Mouse (Mus musculus): Measurements from ENCODE around the gene Epb41l4b. TPM values are rescaled to one million over a fixed set of nuclear protein-coding genes. Genes with fewer than 3 reads are reported as not detected.

Epb41l4b gene
- polyA plus RNA-seq, 1 experiment from 2014 or later, result 3.8 TPM

- Histone ChIP-seq H3K4me1 (ENCODE audit: control insufficient read depth, insufficient read depth, low read length) (peaks cover 3% of the 10 kb centered on the region; the same call in 1 of the 2 replicates), H3K4me3 (replicated peaks; ENCODE audit: low read depth, low read length) (no peak overlapping the region), H3K27me3 (ENCODE audit: control insufficient read depth, insufficient read depth, low read length) (no peaks in the 10 kb centered on the region), H3K27ac (replicated peaks; ENCODE audit: low read depth, low read length) (no peak overlapping the region), H3K4me2 (ENCODE audit: low read length) (no peak overlapping the region), H3K36me3 (ENCODE audit: control insufficient read depth, insufficient read depth, low read length) (no peaks in the 10 kb centered on the region), H3K9me3 (ENCODE audit: control insufficient read depth, low read length) (no peaks in the 10 kb centered on the region), H3K9ac (replicated peaks; ENCODE audit: low read length) (no peak overlapping the region)
- WGBS, result 25% methylated on average over 10 of the region's 10 CpGs
- no peak; the same call in 1 of the 2 replicates for ATAC-seq (ENCODE audit: low FRiP score, low TSS enrichment)
- DNase-seq, result peak; percentile 25
Measured at GRCm38 (mm10) chr4:57162789-57163722, 19.8 kb upstream of the Epb41l4b start.

GRCm38 (mm10) chr4:57160571-57160970 lies 17.3 kb upstream of the Epb41l4b start:
- DNase-seq (no peak), ATAC-seq (ENCODE audit: low FRiP score, low TSS enrichment) (no peak)
- Histone ChIP-seq H3K27ac (replicated peaks; ENCODE audit: low read depth, low read length) (no peak overlapping the region), H3K27me3 (ENCODE audit: control insufficient read depth, insufficient read depth, low read length) (no peaks in the 10 kb centered on the region), H3K9ac (replicated peaks; ENCODE audit: low read length) (no peak overlapping the region), H3K4me2 (ENCODE audit: low read length) (no peak overlapping the region), H3K9me3 (ENCODE audit: control insufficient read depth, low read length) (no peaks in the 10 kb centered on the region), H3K4me3 (replicated peaks; ENCODE audit: low read depth, low read length) (no peak overlapping the region), H3K36me3 (ENCODE audit: control insufficient read depth, insufficient read depth, low read length) (no peaks in the 10 kb centered on the region), H3K4me1 (ENCODE audit: control insufficient read depth, insufficient read depth, low read length) (peaks cover 3% of the 10 kb centered on the region; the same call in 1 of the 2 replicates)
- 82% methylated on average over 7 of the region's 7 CpGs for WGBS

- ATAC-seq (ENCODE audit: low FRiP score, low TSS enrichment), result no peak
- 89% methylated on average over 8 of the region's 8 CpGs for WGBS
- no peak for DNase-seq
Measured at GRCm38 (mm10) chr4:57156549-57157169, 13.4 kb upstream of the Epb41l4b start.

GRCm38 (mm10) chr4:57153838-57154237 lies 10.6 kb upstream of the Epb41l4b start:
- no peak overlapping the region for H3K27ac ChIP-seq (replicated peaks; ENCODE audit: low read depth, low read length)
- 43% methylated on average over 8 of the region's 8 CpGs for WGBS
- H3K36me3 ChIP-seq (ENCODE audit: control insufficient read depth, insufficient read depth, low read length), result no peaks in the 10 kb centered on the region
- H3K4me1 ChIP-seq (ENCODE audit: control insufficient read depth, insufficient read depth, low read length), result peaks cover 8% of the 10 kb centered on the region; the same call in 1 of the 2 replicates
- no peak overlapping the region for H3K9ac ChIP-seq (replicated peaks; ENCODE audit: low read length)
- H3K27me3 ChIP-seq (ENCODE audit: control insufficient read depth, insufficient read depth, low read length), result no peaks in the 10 kb centered on the region
- H3K4me2 ChIP-seq (ENCODE audit: low read length), result no peak overlapping the region
- no peaks in the 10 kb centered on the region for H3K9me3 ChIP-seq (ENCODE audit: control insufficient read depth, low read length)
- DNase-seq, result no peak
- H3K4me3 ChIP-seq (replicated peaks; ENCODE audit: low read depth, low read length), result no peak overlapping the region
- ATAC-seq (ENCODE audit: low FRiP score, low TSS enrichment), result no peak

More at GRCm38 (mm10) chr4:57156549-57157169, 13.4 kb upstream of the Epb41l4b start:
- H3K9me3 ChIP-seq (ENCODE audit: control insufficient read depth, low read length), result no peaks in the 10 kb centered on the region
- no peaks in the 10 kb centered on the region for H3K36me3 ChIP-seq (ENCODE audit: control insufficient read depth, insufficient read depth, low read length)
- H3K9ac ChIP-seq (replicated peaks; ENCODE audit: low read length), result no peak overlapping the region
- no peak overlapping the region for H3K4me2 ChIP-seq (ENCODE audit: low read length)
- no peaks in the 10 kb centered on the region for H3K27me3 ChIP-seq (ENCODE audit: control insufficient read depth, insufficient read depth, low read length)
- no peak overlapping the region for H3K27ac ChIP-seq (replicated peaks; ENCODE audit: low read depth, low read length)
- H3K4me3 ChIP-seq (replicated peaks; ENCODE audit: low read depth, low read length), result no peak overlapping the region
- H3K4me1 ChIP-seq (ENCODE audit: control insufficient read depth, insufficient read depth, low read length), result peaks cover 8% of the 10 kb centered on the region; the same call in 1 of the 2 replicates

GRCm38 (mm10) chr4:57153068-57153835 lies 10.0 kb upstream of the Epb41l4b start:
- ATAC-seq (ENCODE audit: low FRiP score, low TSS enrichment) (no peak), DNase-seq (peak; percentile 31)
- Histone ChIP-seq H3K27me3 (ENCODE audit: control insufficient read depth, insufficient read depth, low read length) (no peaks in the 10 kb centered on the region), H3K4me2 (ENCODE audit: low read length) (no peak overlapping the region), H3K9me3 (ENCODE audit: control insufficient read depth, low read length) (no peaks in the 10 kb centered on the region), H3K36me3 (ENCODE audit: control insufficient read depth, insufficient read depth, low read length) (no peaks in the 10 kb centered on the region), H3K4me3 (replicated peaks; ENCODE audit: low read depth, low read length) (no peak overlapping the region), H3K27ac (replicated peaks; ENCODE audit: low read depth, low read length) (no peak overlapping the region), H3K9ac (replicated peaks; ENCODE audit: low read length) (no peak overlapping the region), H3K4me1 (ENCODE audit: control insufficient read depth, insufficient read depth, low read length) (peaks cover 8% of the 10 kb centered on the region; the same call in 1 of the 2 replicates)
- 6% methylated on average over 9 of the region's 9 CpGs for WGBS

- Histone ChIP-seq H3K36me3 (ENCODE audit: control insufficient read depth, insufficient read depth, low read length) (no peaks in the 10 kb centered on the region), H3K9me3 (ENCODE audit: control insufficient read depth, low read length) (no peaks in the 10 kb centered on the region), H3K27ac (replicated peaks; ENCODE audit: low read depth, low read length) (no peak overlapping the region), H3K9ac (replicated peaks; ENCODE audit: low read length) (no peak overlapping the region), H3K4me1 (ENCODE audit: control insufficient read depth, insufficient read depth, low read length) (no peaks in the 10 kb centered on the region), H3K4me2 (ENCODE audit: low read length) (no peak overlapping the region), H3K4me3 (replicated peaks; ENCODE audit: low read depth, low read length) (no peak overlapping the region), H3K27me3 (ENCODE audit: control insufficient read depth, insufficient read depth, low read length) (0 out of 2 replicates have a peak, but pooled peaks cover 8% of the 10 kb centered on the region)
- DNase-seq, result no peak
- WGBS, result 60% methylated on average over 3 of the region's 3 CpGs
- no peak for ATAC-seq (ENCODE audit: low FRiP score, low TSS enrichment)
Measured at GRCm38 (mm10) chr4:57148182-57148581, 4.9 kb upstream of the Epb41l4b start.

GRCm38 (mm10) chr4:57142374-57143025 lies 737 bp downstream of the Epb41l4b start:
- 1% methylated on average over 40 of the region's 43 CpGs for WGBS
- H3K27me3 ChIP-seq (ENCODE audit: control insufficient read depth, insufficient read depth, low read length), result peaks cover 19% of the 10 kb centered on the region
- ATAC-seq (ENCODE audit: low FRiP score, low TSS enrichment) (peak; percentile 55), DNase-seq (peak; percentile 64)
- peak overlapping the region; percentile 85 for H3K4me2 ChIP-seq (ENCODE audit: low read length)
- peak overlapping the region; percentile 71 for H3K27ac ChIP-seq (replicated peaks; ENCODE audit: low read depth, low read length)
- peak overlapping the region; percentile 79 for H3K9ac ChIP-seq (replicated peaks; ENCODE audit: low read length)
- H3K36me3 ChIP-seq (ENCODE audit: control insufficient read depth, insufficient read depth, low read length), result no peaks in the 10 kb centered on the region
- peak overlapping the region; percentile 54 for H3K4me3 ChIP-seq (replicated peaks; ENCODE audit: low read depth, low read length)
- no peaks in the 10 kb centered on the region for H3K9me3 ChIP-seq (ENCODE audit: control insufficient read depth, low read length)
- peaks cover 7% of the 10 kb centered on the region; the same call in 1 of the 2 replicates for H3K4me1 ChIP-seq (ENCODE audit: control insufficient read depth, insufficient read depth, low read length)

GRCm38 (mm10) chr4:57141908-57142361 lies 1.3 kb downstream of the Epb41l4b start:
- Histone ChIP-seq H3K4me3 (replicated peaks; ENCODE audit: low read depth, low read length) (peak overlapping the region; percentile 54), H3K27ac (replicated peaks; ENCODE audit: low read depth, low read length) (no peak overlapping the region), H3K9me3 (ENCODE audit: control insufficient read depth, low read length) (no peaks in the 10 kb centered on the region), H3K4me1 (ENCODE audit: control insufficient read depth, insufficient read depth, low read length) (peaks cover 7% of the 10 kb centered on the region; the same call in 1 of the 2 replicates), H3K36me3 (ENCODE audit: control insufficient read depth, insufficient read depth, low read length) (no peaks in the 10 kb centered on the region), H3K9ac (replicated peaks; ENCODE audit: low read length) (peak overlapping the region; percentile 79; the same call in 1 of the 2 replicates), H3K4me2 (ENCODE audit: low read length) (peak overlapping the region; percentile 85), H3K27me3 (ENCODE audit: control insufficient read depth, insufficient read depth, low read length) (peaks cover 19% of the 10 kb centered on the region)
- ATAC-seq (ENCODE audit: low FRiP score, low TSS enrichment), result no peak
- DNase-seq, result peak; percentile 51
- 4% methylated on average over 26 of the region's 26 CpGs for WGBS
